Mouse (Mus musculus) kidney, adult 18-20 months (tissue): ENCODE measurements around the gene Zfp846.

Source experiments
- DNase-seq: peaks from one replicate; pipeline ENCODE4 v3.0.0; 2021

The Zfp846 gene

GRCm38 (mm10) chr9:20638552-20638951 is 57.5 kb downstream of the Zfp846 start:
- DNase-seq = no peak

GRCm38 (mm10) chr9:20639486-20639885 is 58.4 kb downstream of the Zfp846 start:
- DNase-seq = no peak

- DNase-seq = no peak
These were observed 60.4 kb downstream of the Zfp846 start for GRCm38 (mm10) chr9:20641501-20641900.

- peak; percentile 77 for DNase-seq
These were observed 61.2 kb downstream of the Zfp846 start, which contains the start of gene Ubl5 for GRCm38 (mm10) chr9:20642101-20642895. TSS of gene Ubl5 (plus strand) at chr9:20642878.

- peak; percentile 82 for DNase-seq
These were observed 61.9 kb downstream of the Zfp846 start for GRCm38 (mm10) chr9:20642896-20643466.

- DNase-seq = no peak
These were observed 62.7 kb downstream of the Zfp846 start for GRCm38 (mm10) chr9:20643781-20644180.

- peak; percentile 86 for DNase-seq
These were observed 63.4 kb downstream of the Zfp846 start, which contains the start of gene Fbxl12 for GRCm38 (mm10) chr9:20644360-20645081. TSS of gene Fbxl12 (minus strand) at chr9:20644767.

- DNase-seq = no peak
These were observed 64.0 kb downstream of the Zfp846 start for GRCm38 (mm10) chr9:20645121-20645520.

GRCm38 (mm10) chr9:20651602-20652259 is 70.6 kb downstream of the Zfp846 start, which contains the start of gene Pin1:
TSS of gene Pin1 (plus strand) at chr9:20652095.
- peak; percentile 99 for DNase-seq

GRCm38 (mm10) chr9:20652260-20652658 is 71.2 kb downstream of the Zfp846 start:
- DNase-seq = no peak

GRCm38 (mm10) chr9:20653859-20654258 is 72.8 kb downstream of the Zfp846 start:
- no peak for DNase-seq
